Mouse (Mus musculus): ENCODE measurements around the gene Adprhl1. TPM values are rescaled to one million over a fixed set of nuclear protein-coding genes. Genes with fewer than 3 reads are reported as not detected.

Adprhl1 gene
- polyA plus RNA-seq, 1 experiment: not detected

- Histone ChIP-seq H3K27me3 (ENCODE audit: control insufficient read depth, insufficient read depth, low read length) (no peaks in the 10 kb centered on the region), H3K36me3 (ENCODE audit: control insufficient read depth, insufficient read depth, low read length) (0 out of 2 replicates have a peak, but pooled peaks cover 1% of the 10 kb centered on the region), H3K4me3 (ENCODE audit: low read depth, low read length) (no peak overlapping the region), H3K4me1 (ENCODE audit: control insufficient read depth, insufficient read depth, insufficient read length, low read length) (peaks cover 23% of the 10 kb centered on the region), H3K27ac (ENCODE audit: insufficient read depth, low read depth, low read length) (peak overlapping the region; percentile 45; the same call in 1 of the 2 replicates)
- TF ChIP-seq CTCF (IDR thresholded peaks at IDR 0.05; ENCODE audit: extremely low read depth, insufficient read length, insufficient replicate concordance, low read depth, low read length): no peak
- no peak for TF ChIP-seq POLR2A (IDR thresholded peaks at IDR 0.05; ENCODE audit: low read depth, low read length)
- WGBS: 75% methylated on average over 5 of the region's 5 CpGs
These were observed 48.7 kb downstream of the Adprhl1 start for GRCm38 (mm10) chr8:13205311-13205710.

- 30% methylated on average over 12 of the region's 12 CpGs for WGBS
- Histone ChIP-seq H3K4me3 (ENCODE audit: low read depth, low read length) (no peak overlapping the region), H3K36me3 (ENCODE audit: control insufficient read depth, insufficient read depth, low read length) (0 out of 2 replicates have a peak, but pooled peaks cover 1% of the 10 kb centered on the region), H3K4me1 (ENCODE audit: control insufficient read depth, insufficient read depth, insufficient read length, low read length) (peaks cover 23% of the 10 kb centered on the region), H3K27me3 (ENCODE audit: control insufficient read depth, insufficient read depth, low read length) (no peaks in the 10 kb centered on the region), H3K27ac (ENCODE audit: insufficient read depth, low read depth, low read length) (peak overlapping the region; percentile 76)
- TF ChIP-seq CTCF (IDR thresholded peaks at IDR 0.05; ENCODE audit: extremely low read depth, insufficient read length, insufficient replicate concordance, low read depth, low read length): no peak
These were observed 49.4 kb downstream of the Adprhl1 start for GRCm38 (mm10) chr8:13204371-13205140.

- H3K27ac ChIP-seq (ENCODE audit: insufficient read depth, low read depth, low read length): no peak overlapping the region
- TF ChIP-seq CTCF (IDR thresholded peaks at IDR 0.05; ENCODE audit: extremely low read depth, insufficient read length, insufficient replicate concordance, low read depth, low read length): no peak
- TF ChIP-seq POLR2A (IDR thresholded peaks at IDR 0.05; ENCODE audit: low read depth, low read length): no peak
- H3K36me3 ChIP-seq (ENCODE audit: control insufficient read depth, insufficient read depth, low read length): 0 out of 2 replicates have a peak, but pooled peaks cover 1% of the 10 kb centered on the region
- H3K4me1 ChIP-seq (ENCODE audit: control insufficient read depth, insufficient read depth, insufficient read length, low read length): peaks cover 23% of the 10 kb centered on the region
- H3K4me3 ChIP-seq (ENCODE audit: low read depth, low read length): no peak overlapping the region
- H3K27me3 ChIP-seq (ENCODE audit: control insufficient read depth, insufficient read depth, low read length): no peaks in the 10 kb centered on the region
- 88% methylated on average over 1 of the region's 1 CpGs for WGBS
These were observed 50.5 kb downstream of the Adprhl1 start for GRCm38 (mm10) chr8:13203472-13203871.

GRCm38 (mm10) chr8:13202806-13203205 lies 51.2 kb downstream of the Adprhl1 start:
- Histone ChIP-seq H3K27me3 (ENCODE audit: control insufficient read depth, insufficient read depth, low read length) (no peaks in the 10 kb centered on the region), H3K4me1 (ENCODE audit: control insufficient read depth, insufficient read depth, insufficient read length, low read length) (peaks cover 23% of the 10 kb centered on the region), H3K4me3 (ENCODE audit: low read depth, low read length) (no peak overlapping the region), H3K27ac (ENCODE audit: insufficient read depth, low read depth, low read length) (no peak overlapping the region), H3K36me3 (ENCODE audit: control insufficient read depth, insufficient read depth, low read length) (0 out of 2 replicates have a peak, but pooled peaks cover 1% of the 10 kb centered on the region)
- WGBS: 84% methylated on average over 3 of the region's 3 CpGs
- TF ChIP-seq CTCF (IDR thresholded peaks at IDR 0.05; ENCODE audit: extremely low read depth, insufficient read length, insufficient replicate concordance, low read depth, low read length) (no peak), POLR2A (IDR thresholded peaks at IDR 0.05; ENCODE audit: low read depth, low read length) (no peak)

- Histone ChIP-seq H3K4me1 (ENCODE audit: control insufficient read depth, insufficient read depth, insufficient read length, low read length) (peaks cover 23% of the 10 kb centered on the region), H3K27me3 (ENCODE audit: control insufficient read depth, insufficient read depth, low read length) (no peaks in the 10 kb centered on the region), H3K27ac (ENCODE audit: insufficient read depth, low read depth, low read length) (peak overlapping the region; percentile 25; the same call in 1 of the 2 replicates), H3K4me3 (ENCODE audit: low read depth, low read length) (peak overlapping the region; percentile 42), H3K36me3 (ENCODE audit: control insufficient read depth, insufficient read depth, low read length) (peaks cover 3% of the 10 kb centered on the region)
- WGBS: 46% methylated on average over 3 of the region's 3 CpGs
- TF ChIP-seq POLR2A (IDR thresholded peaks at IDR 0.05; ENCODE audit: low read depth, low read length) (no peak), CTCF (IDR thresholded peaks at IDR 0.05; ENCODE audit: extremely low read depth, insufficient read length, insufficient replicate concordance, low read depth, low read length) (no peak)
These were observed 51.9 kb downstream of the Adprhl1 start for GRCm38 (mm10) chr8:13202041-13202440.

GRCm38 (mm10) chr8:13201013-13201334 lies 53.0 kb downstream of the Adprhl1 start:
- Histone ChIP-seq H3K27ac (ENCODE audit: insufficient read depth, low read depth, low read length) (peak overlapping the region; percentile 84), H3K27me3 (ENCODE audit: control insufficient read depth, insufficient read depth, low read length) (no peaks in the 10 kb centered on the region), H3K4me3 (ENCODE audit: low read depth, low read length) (peak overlapping the region; percentile 99), H3K36me3 (ENCODE audit: control insufficient read depth, insufficient read depth, low read length) (peaks cover 9% of the 10 kb centered on the region), H3K4me1 (ENCODE audit: control insufficient read depth, insufficient read depth, insufficient read length, low read length) (peaks cover 18% of the 10 kb centered on the region)
- TF ChIP-seq POLR2A (IDR thresholded peaks at IDR 0.05; ENCODE audit: low read depth, low read length): no peak
- TF ChIP-seq CTCF (IDR thresholded peaks at IDR 0.05; ENCODE audit: extremely low read depth, insufficient read length, insufficient replicate concordance, low read depth, low read length): no peak
- WGBS: under 1% methylated on average over 18 of the region's 18 CpGs

GRCm38 (mm10) chr8:13200301-13201012 lies 53.5 kb downstream of the Adprhl1 start, which contains the start of gene Grtp1:
Grtp1 (minus strand) TSS chr8:13200620.
- Histone ChIP-seq H3K4me1 (ENCODE audit: control insufficient read depth, insufficient read depth, insufficient read length, low read length) (peaks cover 18% of the 10 kb centered on the region), H3K4me3 (ENCODE audit: low read depth, low read length) (peak within 1 kb of the TSS; percentile 99), H3K27ac (ENCODE audit: insufficient read depth, low read depth, low read length) (peak within 1 kb of the TSS; percentile 84), H3K27me3 (ENCODE audit: control insufficient read depth, insufficient read depth, low read length) (no peaks in the 10 kb centered on the region), H3K36me3 (ENCODE audit: control insufficient read depth, insufficient read depth, low read length) (peaks cover 10% of the 10 kb centered on the region)
- TF ChIP-seq CTCF (IDR thresholded peaks at IDR 0.05; ENCODE audit: extremely low read depth, insufficient read length, insufficient replicate concordance, low read depth, low read length) (no peak), POLR2A (IDR thresholded peaks at IDR 0.05; ENCODE audit: low read depth, low read length) (no peak; the same call in 1 of the 2 replicates)
- WGBS: 1% methylated on average over 57 of the region's 58 CpGs
